Mouse (Mus musculus): ENCODE results near the gene B2m. TPM values are rescaled to one million over a fixed set of nuclear protein-coding genes. Genes with fewer than 3 reads are reported as not detected.
A peak's percentile ranks its signal among the peaks of the same experiment; 100 is the strongest.

B2m gene
- total and polyA plus RNA-seq, 3 experiments: 108 to 1,161 (median 229) TPM

DNA sequence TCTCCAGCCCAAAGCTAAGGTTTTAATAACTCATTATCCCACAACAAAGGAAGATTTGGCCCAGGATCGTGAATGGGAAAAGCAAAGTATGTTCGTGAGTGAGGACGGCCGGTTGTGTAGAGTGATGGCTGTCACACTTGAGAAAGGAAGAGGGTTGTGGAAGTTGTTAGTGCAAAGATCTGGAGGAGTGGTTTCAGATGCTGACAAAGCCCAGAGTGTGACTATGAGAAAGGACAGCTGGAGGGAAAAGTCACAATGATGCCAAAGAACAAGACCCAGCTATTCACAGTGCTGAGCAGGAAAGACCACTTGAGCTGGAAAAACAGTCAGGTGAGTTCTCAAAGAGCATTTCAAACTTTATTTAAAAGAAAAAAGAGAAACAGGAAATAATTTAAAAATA lies 37.8 kb upstream of the B2m start:
- Histone ChIP-seq H3K9ac (ENCODE audit: control insufficient read depth, low read depth, low read length, poor library complexity, severe bottlenecking) (no peak overlapping the region), H3K9me3 (replicated peaks; ENCODE audit: insufficient read depth, low read length) (no peaks in the 10 kb centered on the region), H3K79me2 (ENCODE audit: control insufficient read depth, insufficient read depth, low read length, poor library complexity) (no peaks in the 10 kb centered on the region), H3K27ac (ENCODE audit: control insufficient read depth, low read depth, low read length) (no peak overlapping the region), H3K36me3 (ENCODE audit: control insufficient read depth in 1 of 2, insufficient read depth in 2 of 2, low read length in 2 of 2) (no peaks in the 10 kb centered on the region), H3K4me1 (ENCODE audit: control insufficient read depth in 1 of 2, insufficient read depth in 2 of 2, low read length in 2 of 2) (no peaks in the 10 kb centered on the region), H3K27me3 (ENCODE audit: control insufficient read depth in 1 of 2, insufficient read depth in 2 of 2, low read length in 2 of 2) (no peaks in the 10 kb centered on the region), H3K4me3 (ENCODE audit: control insufficient read depth in 1 of 2, insufficient read depth in 1 of 2, low read depth in 2 of 2, low read length in 2 of 2) (no peak overlapping the region)
- no peak for DNase-seq (ENCODE audit: low read depth, low spot score)
- no peak for TF ChIP-seq TAL1 (IDR thresholded peaks at IDR 0.05; ENCODE audit: low read length)
- no peak for TF ChIP-seq CHD1 (IDR thresholded peaks at IDR 0.05; ENCODE audit: low read depth, low read length)
- TF ChIP-seq SMC3 (IDR thresholded peaks at IDR 0.05; ENCODE audit: low read depth, low read length): no peak
- TF ChIP-seq MXI1 (IDR thresholded peaks at IDR 0.05; ENCODE audit: low read depth, low read length): no peak
- TF ChIP-seq KAT2A (conservative IDR thresholded peaks at IDR 0.05; ENCODE audit: low read depth, low read length): no peak
- TF ChIP-seq MAFK (IDR thresholded peaks at IDR 0.05; ENCODE audit: borderline replicate concordance, low read depth, low read length): no peak
- no peak for TF ChIP-seq EP300 (IDR thresholded peaks at IDR 0.05; ENCODE audit: low read depth in 1 of 2, low read length in 2 of 2)
- TF ChIP-seq MAZ (IDR thresholded peaks at IDR 0.05; ENCODE audit: low read depth, low read length): no peak
- TF ChIP-seq ZMIZ1 (IDR thresholded peaks at IDR 0.05; ENCODE audit: low read depth, low read length): no peak
- TF ChIP-seq UBTF (IDR thresholded peaks at IDR 0.05; ENCODE audit: borderline replicate concordance, insufficient read depth, low read depth, low read length): no peak

DNA sequence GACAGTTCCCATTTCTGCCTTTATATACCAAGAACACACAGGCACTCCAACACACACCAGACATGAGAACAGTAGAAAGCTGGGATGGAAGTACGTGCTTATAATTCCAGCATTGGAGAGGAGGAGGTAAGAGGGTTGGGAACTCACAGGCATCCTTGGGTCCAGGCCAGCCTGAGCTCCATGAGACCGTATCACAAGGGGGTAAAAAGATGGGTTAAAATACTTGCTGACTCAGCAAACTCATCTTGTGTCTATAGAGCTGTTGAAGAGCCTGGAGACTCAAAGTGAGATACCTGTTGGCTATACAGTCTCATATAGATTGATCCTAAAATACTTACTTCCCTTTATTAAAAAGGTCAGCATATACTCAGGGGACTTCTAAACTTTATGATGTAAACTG lies 30.6 kb upstream of the B2m start:
- Histone ChIP-seq H3K36me3 (ENCODE audit: control insufficient read depth in 1 of 2, insufficient read depth in 2 of 2, low read length in 2 of 2) (peaks cover 0 to 13% of the 10 kb centered on the region in 2 experiments; a peak in 2 of 4 replicates), H3K79me2 (ENCODE audit: control insufficient read depth, insufficient read depth, low read length, poor library complexity) (peaks cover 9% of the 10 kb centered on the region), H3K9ac (ENCODE audit: control insufficient read depth, low read depth, low read length, poor library complexity, severe bottlenecking) (no peak overlapping the region), H3K27me3 (ENCODE audit: control insufficient read depth in 1 of 2, insufficient read depth in 2 of 2, low read length in 2 of 2) (no peaks in the 10 kb centered on the region), H3K4me3 (ENCODE audit: control insufficient read depth in 1 of 2, insufficient read depth in 1 of 2, low read depth in 2 of 2, low read length in 2 of 2) (no peak overlapping the region), H3K9me3 (replicated peaks; ENCODE audit: insufficient read depth, low read length) (no peaks in the 10 kb centered on the region), H3K27ac (ENCODE audit: control insufficient read depth, low read depth, low read length) (no peak overlapping the region), H3K4me1 (ENCODE audit: control insufficient read depth in 1 of 2, insufficient read depth in 2 of 2, low read length in 2 of 2) (peaks cover 4 to 7% of the 10 kb centered on the region in 2 experiments)
- TF ChIP-seq USF1 (IDR thresholded peaks at IDR 0.05; ENCODE audit: low read depth, low read length): no peak
- no peak for TF ChIP-seq BHLHE40 (IDR thresholded peaks at IDR 0.05; ENCODE audit: borderline replicate concordance, low read depth, low read length)
- peak; percentile 97 for TF ChIP-seq MAFK (IDR thresholded peaks at IDR 0.05; ENCODE audit: borderline replicate concordance, low read depth, low read length)
- DNase-seq (ENCODE audit: low read depth, low spot score): peak; percentile 15

Measured in MEL (cell line).